Mouse (Mus musculus) forebrain, postnatal 0 days (tissue): Measurements from ENCODE around the gene Tcte1. TPM values are rescaled to one million over a fixed set of nuclear protein-coding genes. Genes with fewer than 3 reads are reported as not detected.

Source experiments
- ATAC-seq: fragments of 200-750 bp; cut with Nextera tagmentation; 2 replicates; pipeline ENCODE4 v1.8.0; 2017; ENCODE audit warnings: mild to moderate bottlenecking, moderate library complexity
- DNase-seq: peaks from one replicate; pipeline ENCODE4 v3.0.0-alpha.2; 2015
- H3K27ac ChIP-seq: fragments of 300-500 bp; sonication (generic); 2 replicates; pipeline ENCODE4 v1.5.1; 2014; ENCODE audit warnings: low read depth, mild to moderate bottlenecking, antibody characterized with exemption, low read length, moderate library complexity, mixed read lengths
- H3K27me3 ChIP-seq: fragments of 300-500 bp; sonication (generic); 2 replicates; pipeline ENCODE4 v1.6.1; 2014; ENCODE audit warnings: mild to moderate bottlenecking, low read length, mixed read lengths; ENCODE audit not compliant: insufficient read depth
- H3K36me3 ChIP-seq: fragments of 300-500 bp; sonication (generic); 2 replicates; pipeline ENCODE4 v1.6.1; 2014; ENCODE audit warnings: mild to moderate bottlenecking, moderate library complexity; ENCODE audit not compliant: insufficient read depth
- H3K4me1 ChIP-seq: fragments of 300-500 bp; sonication (generic); 2 replicates; pipeline ENCODE4 v1.6.1; 2014; ENCODE audit warnings: antibody characterized with exemption; ENCODE audit not compliant: insufficient read depth
- H3K4me2 ChIP-seq: fragments of 300-500 bp; sonication (generic); 2 replicates; pipeline ENCODE4 v1.6.1; 2014; ENCODE audit warnings: low read depth, mild to moderate bottlenecking, moderate library complexity
- H3K4me3 ChIP-seq: fragments of 300-500 bp; sonication (generic); 2 replicates; pipeline ENCODE4 v1.5.1; 2014; ENCODE audit warnings: low read depth, low read length, mixed read lengths
- H3K9ac ChIP-seq: fragments of 300-500 bp; sonication (generic); 2 replicates; pipeline ENCODE4 v1.6.1; 2014; ENCODE audit warnings: mild to moderate bottlenecking
- H3K9me3 ChIP-seq: fragments of 300-500 bp; sonication (generic); 2 replicates; pipeline ENCODE4 v1.6.1; 2016; ENCODE audit warnings: low read length
- CTCF ChIP-seq: sonication (generic); IDR thresholded peaks from 2 replicates; pipeline ENCODE4 v1.5.1; 2016; ENCODE audit warnings: antibody characterized with exemption, control low read depth, low read depth
- WGBS: fragments of 180-500 bp; shearing (Covaris S2); extraction: QIAGEN DNeasy Blood & Tissue Kit; methylation state at CpG from one replicate; pipeline ENCODE4 v1.1.7; 2014; 5-methylcytosine and 5-hydroxymethylcytosine counted together
- polyA plus RNA-seq: library from polyadenylated mRNA; unstranded; fragments of >200 nt; fragmentation: Nextera tagmentation; extraction: Ambion mirVana; gene quantifications from 2 replicates; pipeline ENCODE4 v1.2.1, GENCODE M21; 2015
- total RNA-seq: library from RNA; depleted of rRNA; stranded (reverse); fragments of >200 nt; gene quantifications from 2 replicates; pipeline ENCODE4 v1.2.3, GENCODE M21; 2014; rRNA removed

The Tcte1 gene
- total and polyA plus RNA-seq, 2 experiments from 2014 or later, result 1.4 to 5.7 TPM

DNA sequence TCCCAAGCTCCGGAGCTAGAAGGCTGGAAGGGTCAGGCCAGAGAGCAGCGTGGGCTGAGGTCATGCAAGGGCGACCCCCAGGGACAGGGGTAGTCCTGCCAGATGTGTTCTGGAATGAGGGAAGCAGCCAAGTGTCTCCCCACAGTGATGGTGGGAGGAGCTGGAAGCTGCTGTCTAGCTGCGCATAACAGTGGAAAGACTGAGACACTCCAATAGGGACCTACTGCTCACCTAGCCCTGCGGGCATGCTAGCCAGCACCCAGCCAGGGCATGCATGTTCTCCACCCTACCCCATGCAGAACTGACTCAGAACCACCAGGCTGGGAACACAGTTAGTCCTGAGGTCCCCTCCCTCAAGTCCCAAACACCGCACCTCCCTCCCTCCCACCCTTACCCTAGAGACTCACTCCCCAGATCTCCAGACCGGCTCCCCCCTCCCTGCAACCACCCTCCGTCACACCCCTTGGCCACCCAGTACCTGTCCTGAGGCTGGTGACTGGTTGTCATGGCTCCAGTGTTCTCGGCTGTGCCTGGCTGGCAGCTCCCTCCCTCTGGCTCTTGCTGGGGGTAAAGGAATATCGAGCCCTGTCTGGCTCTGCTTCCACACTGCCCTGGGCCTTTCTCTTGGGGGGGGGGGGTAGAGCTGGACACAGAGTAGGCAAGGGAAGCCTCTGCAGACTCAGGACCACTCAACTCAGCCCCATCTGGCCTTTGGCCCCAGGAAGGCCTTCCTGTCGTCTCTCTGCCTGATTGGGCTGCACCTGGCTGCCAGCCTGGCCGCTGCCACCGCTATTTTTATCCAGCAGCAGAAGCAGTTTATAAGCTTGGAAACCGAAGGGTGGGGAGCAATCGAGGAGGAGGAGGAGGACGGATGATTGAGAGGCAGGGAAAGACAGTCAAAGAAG, 68.7 kb downstream of the Tcte1 start:
- no peak for TF ChIP-seq CTCF
- Histone ChIP-seq H3K4me1 (peaks cover 28% of the 10 kb centered on the region), H3K9me3 (no peaks in the 10 kb centered on the region), H3K4me2 (peak overlapping the region; percentile 89), H3K4me3 (no peak overlapping the region), H3K27me3 (no peaks in the 10 kb centered on the region), H3K9ac (peak overlapping the region; percentile 26), H3K27ac (no peak overlapping the region), H3K36me3 (peaks cover 13% of the 10 kb centered on the region)
- no peak for DNase-seq
- ATAC-seq, result no peak
- 54% methylated on average over 16 of the region's 16 CpGs for WGBS

Other genes with a start within 250 kb of the Tcte1 start
- gene Cdc5l, start 89.7 kb upstream of the Tcte1 start, total RNA-seq, result 49.5 and 72.6 TPM in 2 replicates
- 46.9 and 55.3 TPM in 2 replicates for gene Cdc5l, start 89.7 kb upstream of the Tcte1 start, polyA plus RNA-seq
- 0.92 and 1.6 TPM in 2 replicates for gene Spats1, start 48.0 kb upstream of the Tcte1 start, total RNA-seq
- 1.3 and 2.7 TPM in 2 replicates for gene Spats1, start 48.0 kb upstream of the Tcte1 start, polyA plus RNA-seq
- 19.2 and 20.8 TPM in 2 replicates for gene Aars2, start 16.6 kb upstream of the Tcte1 start, total RNA-seq
- 10.9 and 12.0 TPM in 2 replicates for gene Aars2, start 16.6 kb upstream of the Tcte1 start, polyA plus RNA-seq
- gene Tmem151b, start 26.2 kb downstream of the Tcte1 start, total RNA-seq, result 79.2 and 79.6 TPM in 2 replicates
- gene Tmem151b, start 26.2 kb downstream of the Tcte1 start, polyA plus RNA-seq, result 32.2 and 33.7 TPM in 2 replicates
- gene Nfkbie, start 32.3 kb downstream of the Tcte1 start, total RNA-seq, result 2.8 and 3.1 TPM in 2 replicates
- gene Nfkbie, start 32.3 kb downstream of the Tcte1 start, polyA plus RNA-seq, result 2.2 and 2.7 TPM in 2 replicates
- 80.9 and 87.0 TPM in 2 replicates for gene Slc35b2, start 40.4 kb downstream of the Tcte1 start, total RNA-seq
- gene Slc35b2, start 40.4 kb downstream of the Tcte1 start, polyA plus RNA-seq, result 83.8 and 89.6 TPM in 2 replicates
- 1,283 and 1,351 TPM in 2 replicates for gene Hsp90ab1, start 49.8 kb downstream of the Tcte1 start, total RNA-seq
- gene Hsp90ab1, start 49.8 kb downstream of the Tcte1 start, polyA plus RNA-seq, result 1,258 and 1,497 TPM in 2 replicates
- gene Slc29a1, start 76.2 kb downstream of the Tcte1 start, total RNA-seq, result 68.3 and 84.5 TPM in 2 replicates
- 76.2 and 84.4 TPM in 2 replicates for gene Slc29a1, start 76.2 kb downstream of the Tcte1 start, polyA plus RNA-seq
- gene Mymx, start 78.7 kb downstream of the Tcte1 start, total RNA-seq, result not detected in 2 replicates
- gene Mymx, start 78.7 kb downstream of the Tcte1 start, polyA plus RNA-seq, result not detected in 2 replicates
- 0.85 and 1.3 TPM in 2 replicates for gene Capn11, start 135.9 kb downstream of the Tcte1 start, total RNA-seq
- 0.06 and 1.5 TPM in 2 replicates for gene Capn11, start 135.9 kb downstream of the Tcte1 start, polyA plus RNA-seq
- 25.3 and 40.2 TPM in 2 replicates for gene Mrpl14, start 162.9 kb downstream of the Tcte1 start, total RNA-seq
- 98.6 and 120 TPM in 2 replicates for gene Mrpl14, start 162.9 kb downstream of the Tcte1 start, polyA plus RNA-seq
- gene Tmem63b, start 163.5 kb downstream of the Tcte1 start, total RNA-seq, result 198 and 228 TPM in 2 replicates
- gene Tmem63b, start 163.5 kb downstream of the Tcte1 start, polyA plus RNA-seq, result 109 and 131 TPM in 2 replicates
- not detected in 2 replicates for gene 1600014C23Rik, start 210.4 kb downstream of the Tcte1 start, total RNA-seq
- not detected in 2 replicates for gene 1600014C23Rik, start 210.4 kb downstream of the Tcte1 start, polyA plus RNA-seq